Mouse (Mus musculus): Measurements from ENCODE around the gene Ccdc74a. TPM values are rescaled to one million over a fixed set of nuclear protein-coding genes. Genes with fewer than 3 reads are reported as not detected.

The Ccdc74a gene
- polyA plus RNA-seq, 1 experiment from 2014 or later: 7.3 TPM

DNA sequence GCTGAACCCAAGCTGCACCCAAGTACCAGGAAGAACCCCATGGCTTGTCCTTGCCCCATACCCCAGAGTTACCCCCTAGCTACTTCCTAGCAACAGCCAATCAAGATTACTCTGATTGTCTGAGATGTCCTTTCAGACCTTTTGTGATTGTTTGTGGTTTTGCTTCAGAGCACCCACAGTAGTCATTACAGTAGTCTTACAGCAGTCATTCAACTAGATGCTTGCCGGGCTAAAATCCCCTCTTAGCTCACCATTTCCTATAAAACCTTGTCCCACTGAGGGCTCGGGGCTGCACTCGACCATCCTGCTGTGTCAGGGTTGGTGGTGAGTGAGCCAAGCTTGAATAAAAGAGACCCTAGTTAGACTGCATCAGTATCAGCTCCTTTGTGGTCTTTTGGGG lies 48.6 kb downstream of the Ccdc74a start:
- no peaks in the 10 kb centered on the region for H3K4me1 ChIP-seq
- no peak overlapping the region for H3K9ac ChIP-seq
- no peaks in the 10 kb centered on the region for H3K27me3 ChIP-seq
- no peak overlapping the region for H3K4me2 ChIP-seq (replicated peaks)
- no peak overlapping the region for H3K27ac ChIP-seq
- no peaks in the 10 kb centered on the region for H3K9me3 ChIP-seq
- peaks cover 37% of the 10 kb centered on the region for H3K36me3 ChIP-seq
- H3K4me3 ChIP-seq: no peak overlapping the region
- 89% methylated on average over 3 of the region's 3 CpGs for WGBS
- no peak for ATAC-seq (ENCODE audit: insufficient number of reproducible peaks, insufficient read depth, low FRiP score, low TSS enrichment)

Other genes with a start within 250 kb of the Ccdc74a start
- gene Snap29, start 240.5 kb upstream of the Ccdc74a start, polyA plus RNA-seq (2016; fragmentation: Nextera tagmentation; extraction: Ambion mirVana): 12.9 and 13.0 TPM in 2 replicates
- 44.6 and 45.2 TPM in 2 replicates for gene Pi4ka, start 240.2 kb upstream of the Ccdc74a start, polyA plus RNA-seq (2016; fragmentation: Nextera tagmentation; extraction: Ambion mirVana)
- gene Crkl, start 194.5 kb upstream of the Ccdc74a start, polyA plus RNA-seq (2016; fragmentation: Nextera tagmentation; extraction: Ambion mirVana): 91.3 and 91.7 TPM in 2 replicates
- gene Aifm3, start 156.9 kb upstream of the Ccdc74a start, polyA plus RNA-seq (2016; fragmentation: Nextera tagmentation; extraction: Ambion mirVana): 1.0 and 1.5 TPM in 2 replicates
- 104 and 118 TPM in 2 replicates for gene Lztr1, start 137.8 kb upstream of the Ccdc74a start, polyA plus RNA-seq (2016; fragmentation: Nextera tagmentation; extraction: Ambion mirVana)
- gene Thap7, start 115.3 kb upstream of the Ccdc74a start, polyA plus RNA-seq (2016; fragmentation: Nextera tagmentation; extraction: Ambion mirVana): 66.6 and 73.1 TPM in 2 replicates
- not detected in 2 replicates for gene Lrrc74b, start 85.2 kb upstream of the Ccdc74a start, polyA plus RNA-seq (2016; fragmentation: Nextera tagmentation; extraction: Ambion mirVana)
- 0.34 and 0.46 TPM in 2 replicates for gene P2rx6, start 84.6 kb upstream of the Ccdc74a start, polyA plus RNA-seq (2016; fragmentation: Nextera tagmentation; extraction: Ambion mirVana)
- 3.7 and 3.8 TPM in 2 replicates for gene Slc7a4, start 63.3 kb upstream of the Ccdc74a start, polyA plus RNA-seq (2016; fragmentation: Nextera tagmentation; extraction: Ambion mirVana)
- gene Smpd4, start 27.1 kb upstream of the Ccdc74a start, polyA plus RNA-seq (2016; fragmentation: Nextera tagmentation; extraction: Ambion mirVana): 44.1 and 49.3 TPM in 2 replicates
- gene Med15, start 86.4 kb downstream of the Ccdc74a start, polyA plus RNA-seq (2016; fragmentation: Nextera tagmentation; extraction: Ambion mirVana): 44.5 and 48.2 TPM in 2 replicates
- 92.6 and 94.5 TPM in 2 replicates for gene Klhl22, start 113.1 kb downstream of the Ccdc74a start, polyA plus RNA-seq (2016; fragmentation: Nextera tagmentation; extraction: Ambion mirVana)
- 47.6 and 49.8 TPM in 2 replicates for gene Scarf2, start 150.8 kb downstream of the Ccdc74a start, polyA plus RNA-seq (2016; fragmentation: Nextera tagmentation; extraction: Ambion mirVana)
- 0.47 and 0.70 TPM in 2 replicates for gene B830017H08Rik, start 186.7 kb downstream of the Ccdc74a start, polyA plus RNA-seq (2016; fragmentation: Nextera tagmentation; extraction: Ambion mirVana)
- 2.6 and 3.3 TPM in 2 replicates for gene Car15, start 191.9 kb downstream of the Ccdc74a start, polyA plus RNA-seq (2016; fragmentation: Nextera tagmentation; extraction: Ambion mirVana)
- gene Gm20518, start 245.2 kb downstream of the Ccdc74a start, polyA plus RNA-seq (2016; fragmentation: Nextera tagmentation; extraction: Ambion mirVana): 0.19 and 0.45 TPM in 2 replicates
- gene Tssk1, start 247.8 kb downstream of the Ccdc74a start, polyA plus RNA-seq (2016; fragmentation: Nextera tagmentation; extraction: Ambion mirVana): 0.06 TPM in 1 of 2 replicates, not detected in the other

All from embryonic facial prominence, embryonic 12.5 days (tissue).